Mouse (Mus musculus): ENCODE measurements around the gene Mrpl1.

DNA sequence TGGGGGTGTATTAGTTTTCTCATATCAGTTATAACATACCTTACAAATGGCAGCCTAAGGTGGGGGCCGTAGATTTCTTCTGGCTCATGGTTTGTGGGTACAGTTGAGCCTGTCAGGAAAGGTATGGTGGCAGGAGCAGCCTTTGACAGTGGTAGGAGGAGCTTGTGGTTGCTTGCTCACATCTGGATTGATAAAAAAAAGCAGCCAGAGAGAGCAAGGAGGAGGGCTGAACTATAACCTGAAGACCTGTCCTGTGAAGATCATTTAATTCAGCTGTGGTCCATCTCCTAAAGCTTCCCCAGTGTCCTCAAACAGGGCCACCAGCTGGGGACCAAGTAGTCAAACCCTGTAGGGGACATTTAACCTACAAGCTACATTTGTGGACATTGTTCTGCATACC lies 12.0 kb downstream of the Mrpl1 start:
- TF ChIP-seq CTCF (IDR thresholded peaks at IDR 0.05; ENCODE audit: low read depth, low read length) (no peak), GATA2 (IDR thresholded peaks at IDR 0.05; ENCODE audit: borderline replicate concordance, low read depth, low read length) (no peak), TAL1 (conservative IDR thresholded peaks at IDR 0.05; ENCODE audit: low read depth, low read length) (no peak), POLR2AphosphoS5 (IDR thresholded peaks at IDR 0.05; ENCODE audit: insufficient replicate concordance, low read depth, low read length) (no peak), GATA1 (IDR thresholded peaks at IDR 0.05; ENCODE audit: borderline replicate concordance, low read length) (no peak)
